Mouse (Mus musculus): ENCODE results near the gene Zfp579.

Gene Zfp579

GRCm38 (mm10) chr7:4996003-4996895, at the start of gene Zfp579:
Gene Zfp579 (minus strand): TSS chr7:4996158.
- peak; percentile 99 for DNase-seq

DNA sequence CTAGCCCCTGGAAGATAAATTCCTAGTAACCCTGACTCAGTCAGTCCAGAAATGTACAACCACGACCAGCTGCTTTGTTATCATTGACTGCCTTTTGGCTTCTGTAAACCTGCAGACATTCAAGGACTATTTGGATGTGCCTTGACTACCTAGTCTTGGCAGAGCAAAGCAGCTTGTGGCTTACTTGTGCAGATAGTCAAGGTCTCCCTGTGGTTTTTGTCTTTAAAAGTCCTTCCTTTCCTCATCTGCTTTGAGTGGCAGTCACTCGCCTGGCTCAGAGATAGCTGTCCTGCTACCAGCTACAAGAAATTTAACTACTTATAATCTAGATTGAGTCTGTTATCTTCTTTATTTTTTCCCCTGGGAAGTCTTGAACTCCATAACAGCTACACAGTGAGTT, 49.0 kb upstream of the Zfp579 start:
- DNase-seq, result no peak

DNA sequence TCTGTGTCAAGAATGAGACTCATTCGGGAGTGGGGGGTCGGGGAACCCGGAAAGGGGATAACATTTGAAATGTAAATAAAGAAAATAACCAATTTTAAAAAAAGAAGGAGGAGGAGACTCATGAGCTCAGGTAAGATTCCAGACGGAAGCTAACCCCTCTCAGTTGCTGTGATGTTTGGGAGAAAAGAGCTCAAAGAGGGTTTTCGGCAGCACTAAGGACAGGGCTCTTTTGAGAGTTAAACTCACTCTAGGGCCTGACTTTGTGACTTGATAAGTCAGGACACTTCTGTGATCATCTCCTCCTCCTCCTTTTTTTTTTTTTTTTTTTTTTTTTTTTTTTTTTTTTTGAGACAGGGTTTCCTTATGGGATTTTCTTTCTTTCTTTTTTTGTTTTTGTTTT, 43.0 kb upstream of the Zfp579 start:
- DNase-seq, result no peak

- peak; percentile 100 for DNase-seq
Measured at GRCm38 (mm10) chr7:5038109-5038732, 42.3 kb upstream of the Zfp579 start, which contains the start of gene Zfp784. Gene Zfp784 (minus strand): TSS chr7:5038446.

GRCm38 (mm10) chr7:5037467-5037866, 41.5 kb upstream of the Zfp579 start:
- DNase-seq, result peak; percentile 87

DNA sequence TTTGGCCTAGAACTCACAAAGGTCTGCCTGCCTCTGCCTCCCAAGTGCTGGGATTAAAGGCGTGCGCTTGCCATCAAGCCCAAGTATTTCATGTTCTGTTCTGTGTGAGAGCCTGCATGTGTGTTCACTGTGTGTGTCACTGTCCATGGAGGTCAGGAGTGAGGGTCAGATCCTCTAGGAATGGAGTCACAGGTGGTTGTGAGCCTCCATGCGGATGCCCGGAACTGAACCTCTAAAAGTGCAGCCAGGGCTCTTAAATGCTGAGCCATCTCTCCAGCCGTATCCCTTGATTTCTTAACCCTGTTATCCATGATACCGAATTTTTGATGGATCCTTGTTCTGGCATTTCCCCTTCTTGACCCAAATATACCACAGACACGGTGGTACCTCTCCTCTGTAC, 41.1 kb upstream of the Zfp579 start:
- peak; percentile 87 for DNase-seq

DNA sequence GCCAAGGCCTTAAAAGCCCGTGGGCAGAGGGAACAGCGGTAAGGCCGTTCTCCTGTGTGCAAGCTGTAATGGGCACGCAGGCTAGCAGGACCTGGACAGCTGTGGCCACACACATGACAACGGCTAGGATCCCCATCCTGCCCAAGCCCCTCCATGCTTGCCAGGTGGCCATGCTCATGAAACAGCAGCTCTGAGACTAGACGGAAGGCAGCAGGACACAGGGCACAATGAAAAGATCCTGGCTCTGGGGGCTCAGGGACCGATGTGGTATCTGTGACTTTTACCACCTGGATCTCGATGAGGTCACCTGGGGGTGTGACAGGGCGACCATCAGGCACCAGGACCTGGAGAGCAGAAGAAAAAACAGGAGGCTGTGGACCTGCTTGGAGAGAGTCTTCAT, 40.2 kb upstream of the Zfp579 start:
- peak; percentile 93 for DNase-seq

GRCm38 (mm10) chr7:5035628-5036027, 39.7 kb upstream of the Zfp579 start:
- peak; percentile 92 for DNase-seq

DNA sequence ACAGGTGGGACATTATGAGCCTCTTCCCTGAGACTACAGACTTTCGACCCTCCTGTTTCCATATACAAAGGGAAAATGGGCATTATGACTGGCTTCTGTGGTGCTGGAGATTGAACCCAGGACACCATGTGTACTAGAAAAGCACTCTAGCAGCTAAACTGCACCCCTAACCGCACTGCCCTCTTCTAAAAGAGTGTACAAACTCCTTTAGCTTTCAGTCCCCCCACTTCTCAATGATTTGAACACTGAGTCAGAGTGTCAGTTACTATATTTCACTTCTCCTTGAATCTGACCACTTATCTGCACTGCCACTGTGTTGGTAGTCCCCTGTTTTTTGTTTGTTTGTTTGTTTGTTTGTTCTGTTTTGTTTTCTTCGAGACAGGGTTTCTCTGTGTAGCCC, 37.9 kb upstream of the Zfp579 start, which contains the start of gene 4632433K11Rik:
TSS of gene 4632433K11Rik (plus strand) at position 301 of the 400 bp plus-strand sequence.
- no peak for DNase-seq

DNA sequence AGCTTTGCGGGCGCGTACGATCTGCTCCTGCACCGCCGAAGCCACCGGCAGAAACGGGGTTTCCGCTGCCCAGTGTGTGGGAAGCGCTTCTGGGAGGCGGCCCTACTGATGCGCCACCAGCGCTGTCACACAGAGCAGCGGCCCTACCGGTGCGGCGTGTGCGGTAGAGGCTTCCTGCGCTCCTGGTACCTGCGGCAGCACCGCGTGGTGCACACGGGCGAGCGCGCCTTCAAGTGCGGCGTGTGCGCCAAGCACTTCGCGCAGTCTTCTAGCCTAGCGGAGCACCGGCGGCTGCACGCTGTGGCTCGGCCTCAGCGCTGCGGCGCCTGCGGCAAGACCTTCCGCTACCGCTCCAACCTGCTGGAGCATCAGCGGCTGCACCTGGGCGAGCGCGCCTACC, 35.5 kb upstream of the Zfp579 start:
- DNase-seq, result no peak

GRCm38 (mm10) chr7:5030554-5031275, 34.8 kb upstream of the Zfp579 start:
- DNase-seq, result peak; percentile 89

DNA sequence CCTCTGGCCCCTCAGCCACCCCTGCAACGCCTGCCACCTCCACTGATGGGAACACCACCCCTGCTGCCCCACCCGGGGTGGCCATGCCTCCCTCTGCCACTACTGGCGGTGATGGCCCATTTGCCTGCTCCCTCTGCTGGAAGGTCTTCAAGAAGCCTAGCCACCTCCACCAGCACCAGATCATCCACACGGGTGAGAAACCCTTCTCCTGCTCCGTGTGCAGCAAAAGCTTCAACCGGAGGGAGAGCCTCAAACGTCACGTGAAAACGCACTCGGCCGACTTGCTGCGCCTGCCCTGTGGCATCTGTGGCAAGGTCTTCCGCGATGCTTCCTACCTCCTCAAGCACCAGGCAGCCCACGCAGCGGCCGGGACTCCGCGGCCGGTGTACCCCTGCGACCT, 34.0 kb upstream of the Zfp579 start:
- DNase-seq, result no peak

GRCm38 (mm10) chr7:5029543-5029942, 33.6 kb upstream of the Zfp579 start:
- peak; percentile 91 for DNase-seq

- DNase-seq, result peak; percentile 87
Measured at GRCm38 (mm10) chr7:5021197-5021596, 25.2 kb upstream of the Zfp579 start.

DNA sequence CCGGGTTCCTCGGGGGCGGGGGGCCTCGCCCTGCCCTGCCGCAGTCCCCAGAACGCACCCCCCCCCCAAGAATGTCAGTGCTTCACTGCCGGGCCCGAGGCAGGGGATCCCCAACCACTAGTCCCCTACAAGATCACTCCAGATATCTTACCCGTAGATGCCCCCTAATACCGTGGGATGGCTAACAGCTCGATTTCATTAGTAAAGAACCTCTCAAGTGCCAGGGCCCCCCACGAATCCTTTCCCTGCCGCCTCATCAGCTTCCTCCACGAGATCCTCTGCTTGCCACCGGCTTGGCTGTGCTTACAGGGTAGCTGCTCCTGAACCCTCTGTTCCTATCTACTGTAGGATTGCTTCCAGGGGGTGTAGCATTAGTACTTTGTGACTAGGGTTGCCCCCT, 24.7 kb upstream of the Zfp579 start:
- no peak for DNase-seq

DNA sequence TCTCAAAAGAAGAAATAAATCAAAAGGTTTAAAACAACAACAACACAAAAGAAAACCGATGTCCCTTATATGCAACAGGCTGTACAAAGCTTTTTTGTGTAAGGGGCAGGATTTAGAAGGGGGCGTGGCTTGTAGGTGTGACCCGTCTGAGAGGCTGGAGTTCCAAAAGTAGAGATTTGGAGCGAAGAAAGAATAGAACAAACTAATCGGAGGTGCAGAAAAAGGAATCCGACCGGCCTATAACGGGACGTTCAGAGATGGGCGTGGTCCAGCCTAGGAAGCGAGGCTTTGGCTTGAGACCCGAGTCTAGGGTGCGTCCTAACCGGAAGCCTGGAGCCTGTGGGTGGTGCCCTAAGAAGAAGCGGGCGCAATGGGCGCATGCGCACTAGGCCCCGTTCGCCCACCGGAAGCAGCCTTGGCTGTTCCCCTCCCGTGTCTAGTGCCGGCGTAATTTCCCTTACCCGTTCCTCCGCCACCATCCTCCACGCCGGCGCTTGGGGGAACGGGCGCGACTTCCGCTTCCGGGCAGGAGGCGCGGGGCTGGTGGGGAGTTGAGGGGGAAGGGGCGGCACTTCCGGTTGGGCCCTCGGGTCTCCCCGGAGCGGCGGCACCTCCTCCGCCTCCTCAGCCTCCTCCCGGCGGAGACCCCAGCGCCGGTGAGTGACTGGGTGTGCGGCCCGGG, 24.2 kb upstream of the Zfp579 start, which contains the start of the genes Zfp865 and Ccdc106:
TSS of gene Zfp865 (plus strand) at position 377 of the 682 bp plus-strand sequence.
TSS of gene Ccdc106 (plus strand) at position 554 of the 682 bp plus-strand sequence.
- peak; percentile 100 for DNase-seq

GRCm38 (mm10) chr7:5019576-5019975, 23.6 kb upstream of the Zfp579 start:
- DNase-seq, result peak; percentile 90

GRCm38 (mm10) chr7:5017931-5018330, 22.0 kb upstream of the Zfp579 start:
- peak; percentile 90 for DNase-seq

- DNase-seq, result peak; percentile 92
Measured at GRCm38 (mm10) chr7:5017352-5017751, 21.4 kb upstream of the Zfp579 start.

GRCm38 (mm10) chr7:5016920-5017319, 21.0 kb upstream of the Zfp579 start:
- DNase-seq, result peak; percentile 85

DNA sequence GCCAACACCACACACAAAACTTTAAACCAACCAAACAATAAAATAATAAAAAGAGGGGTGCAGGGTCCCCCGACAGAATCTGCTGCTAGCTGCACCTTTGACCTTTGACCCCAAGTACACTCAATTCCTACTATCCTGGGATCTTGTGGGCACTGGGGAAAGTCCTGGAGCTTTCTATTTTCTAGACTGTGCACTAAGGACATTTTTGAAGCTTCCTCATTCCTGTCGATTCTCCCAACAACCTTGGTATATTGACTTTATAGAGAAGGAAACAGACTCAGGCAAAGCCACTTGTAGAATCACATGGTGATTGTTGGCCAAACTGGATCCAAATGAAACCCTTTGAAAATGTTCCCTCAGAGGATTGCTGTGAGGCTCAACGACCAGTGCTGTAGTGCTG, 20.1 kb upstream of the Zfp579 start:
- DNase-seq, result no peak

Data from heart, adult 11 months (tissue).